Mouse (Mus musculus) 3T3-L1 (cell line): Measurements from ENCODE around the gene Myom1.

Experiments
- DNase-seq: peaks from one replicate; pipeline ENCODE4 v3.0.0-alpha.2; 2015; ENCODE audit warnings: low read depth, low spot score

Gene Myom1

GRCm38 (mm10) chr17:71014911-71015310 is 12.5 kb downstream of the Myom1 start:
- DNase-seq, result no peak

DNA sequence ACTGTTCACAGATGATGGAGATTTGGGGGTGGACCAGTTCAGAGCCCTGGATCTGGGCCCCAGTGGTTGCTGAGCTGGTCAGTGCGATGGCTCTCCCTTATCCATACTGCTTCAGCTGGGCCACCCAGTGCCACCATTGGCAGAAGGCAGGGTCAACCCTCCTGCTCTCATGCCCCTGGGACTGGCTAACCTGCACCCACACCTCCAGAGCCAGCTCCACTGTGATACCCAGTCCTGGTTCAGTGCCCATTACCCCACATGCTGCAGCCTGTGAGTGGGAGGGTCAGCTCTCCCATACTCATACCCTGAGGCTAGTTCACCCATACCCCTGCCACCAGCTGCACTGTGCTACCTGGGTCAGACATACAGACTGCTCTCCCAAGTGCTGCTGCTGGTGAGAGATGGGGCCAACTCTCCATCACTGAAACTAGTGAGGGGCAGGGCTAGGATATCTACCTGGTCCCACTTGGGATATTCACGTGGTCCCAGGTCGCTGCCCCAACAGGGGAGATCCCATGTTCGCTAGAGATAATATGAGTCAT is 15.1 kb downstream of the Myom1 start:
- no peak for DNase-seq

DNA sequence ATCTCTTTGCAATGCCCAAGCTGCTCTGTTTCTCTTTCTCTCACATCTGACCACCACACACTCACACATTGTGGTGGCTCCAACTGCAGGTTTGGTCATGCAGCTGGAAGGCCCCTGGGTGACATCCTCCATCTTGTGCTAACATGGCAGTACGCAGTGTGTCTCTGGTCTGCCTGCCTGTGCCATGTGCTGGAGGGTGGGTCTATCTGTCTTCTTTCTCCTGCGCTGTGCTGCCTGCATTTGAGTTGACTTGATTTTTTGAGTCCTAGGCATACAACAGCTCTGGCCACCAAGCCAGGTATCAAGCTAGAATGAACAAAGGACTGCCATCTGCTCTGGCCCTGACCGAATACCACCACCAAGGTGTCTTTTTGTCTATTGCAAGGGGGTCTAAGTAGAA is 15.7 kb downstream of the Myom1 start:
- no peak for DNase-seq

- no peak for DNase-seq
These were observed 16.3 kb downstream of the Myom1 start for GRCm38 (mm10) chr17:71018616-71019308.

GRCm38 (mm10) chr17:71019309-71019655 is 16.8 kb downstream of the Myom1 start:
- DNase-seq, result no peak

DNA sequence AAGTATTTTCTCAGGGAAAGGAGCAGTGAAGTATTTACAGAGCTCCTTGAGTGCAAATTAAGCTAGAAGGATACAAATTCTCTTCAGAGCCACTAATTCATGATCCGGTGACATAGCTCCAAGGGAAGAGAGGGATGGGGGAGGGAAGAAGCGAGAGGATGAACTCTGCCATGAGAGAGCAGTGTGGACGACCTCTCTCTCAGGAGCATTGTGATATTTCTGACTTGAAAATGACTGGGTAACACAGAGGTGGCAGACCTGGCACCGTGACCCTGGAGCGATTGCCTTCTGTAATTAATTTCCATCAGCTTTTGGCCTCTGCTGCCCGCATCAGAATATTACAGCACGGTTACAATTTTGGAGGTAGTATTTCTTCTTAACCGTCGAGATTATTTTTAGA is 17.4 kb downstream of the Myom1 start:
- no peak for DNase-seq

DNA sequence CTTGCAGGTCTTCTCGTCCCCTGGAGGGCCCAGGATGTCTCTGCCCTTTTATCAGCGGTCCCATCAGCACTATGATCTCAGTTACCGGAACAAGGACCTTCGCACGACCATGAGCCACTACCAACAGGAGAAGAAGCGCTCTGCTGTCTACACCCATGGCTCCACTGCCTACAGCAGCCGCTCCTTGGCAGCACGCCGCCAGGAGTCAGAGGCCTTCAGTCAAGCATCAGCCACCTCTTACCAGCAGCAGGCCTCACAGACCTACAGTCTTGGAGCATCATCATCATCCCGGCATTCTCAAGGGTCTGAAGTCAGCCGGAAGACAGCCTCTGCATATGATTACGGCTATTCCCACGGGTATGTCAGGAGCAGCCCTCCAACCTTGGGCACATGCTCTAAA is 20.4 kb downstream of the Myom1 start:
- DNase-seq, result no peak

- DNase-seq, result no peak
These were observed 21.6 kb downstream of the Myom1 start for GRCm38 (mm10) chr17:71024071-71024470.

GRCm38 (mm10) chr17:71025922-71026321 is 23.5 kb downstream of the Myom1 start:
- DNase-seq, result no peak

- DNase-seq, result no peak
These were observed 24.8 kb downstream of the Myom1 start for GRCm38 (mm10) chr17:71027186-71027585.

GRCm38 (mm10) chr17:71032719-71033118 is 30.3 kb downstream of the Myom1 start:
- no peak for DNase-seq

GRCm38 (mm10) chr17:71034472-71034871 is 32.0 kb downstream of the Myom1 start:
- DNase-seq, result no peak

DNA sequence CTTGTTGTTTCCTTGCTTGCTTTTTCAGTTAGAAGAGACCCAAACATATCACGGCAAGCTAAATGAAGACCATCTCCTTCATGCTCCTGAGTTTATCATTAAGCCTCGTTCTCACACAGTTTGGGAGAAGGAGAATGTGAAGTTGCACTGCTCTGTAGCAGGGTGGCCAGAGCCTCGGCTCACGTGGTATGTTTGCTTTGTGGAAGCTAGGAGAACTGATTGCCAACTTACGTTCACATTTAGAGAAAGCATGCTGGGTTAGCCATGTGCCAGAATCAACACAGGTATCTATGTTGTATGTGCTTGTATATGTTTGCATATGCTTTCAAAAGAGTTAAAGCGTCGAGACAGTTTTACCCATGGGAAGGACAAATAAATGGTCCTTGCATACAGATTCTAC is 34.8 kb downstream of the Myom1 start:
- no peak for DNase-seq

- DNase-seq, result no peak
These were observed 36.4 kb downstream of the Myom1 start for GRCm38 (mm10) chr17:71038812-71039211.

GRCm38 (mm10) chr17:71039851-71040581 is 37.6 kb downstream of the Myom1 start:
- DNase-seq, result no peak

- DNase-seq, result no peak
These were observed 38.1 kb downstream of the Myom1 start for GRCm38 (mm10) chr17:71040582-71040880.

GRCm38 (mm10) chr17:71042645-71043044 is 40.2 kb downstream of the Myom1 start:
- DNase-seq, result no peak

GRCm38 (mm10) chr17:71045591-71045990 is 43.2 kb downstream of the Myom1 start:
- no peak for DNase-seq

GRCm38 (mm10) chr17:71046856-71047255 is 44.4 kb downstream of the Myom1 start:
- DNase-seq, result no peak

DNA sequence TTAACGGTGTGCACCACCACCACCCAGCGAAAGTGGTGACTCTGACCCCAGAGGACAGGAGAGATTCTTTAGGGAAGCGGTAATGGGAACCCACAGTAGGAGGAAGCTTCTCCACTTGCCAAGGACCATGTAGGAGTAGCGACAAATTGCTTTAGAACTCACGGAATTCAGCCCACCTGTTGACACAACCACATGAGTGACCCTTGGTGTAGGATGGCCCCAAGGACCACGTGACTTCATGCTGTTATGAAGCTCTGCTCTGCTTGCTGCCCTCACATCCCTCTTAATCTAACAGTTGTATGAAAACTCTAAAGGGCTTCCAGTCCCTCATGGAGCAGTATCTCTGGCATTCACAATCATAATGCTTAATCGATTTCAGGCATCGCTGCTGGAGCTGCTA is 46.9 kb downstream of the Myom1 start:
- no peak for DNase-seq

GRCm38 (mm10) chr17:71053134-71053708 is 50.8 kb downstream of the Myom1 start:
- no peak for DNase-seq

- no peak for DNase-seq
These were observed 52.9 kb downstream of the Myom1 start for GRCm38 (mm10) chr17:71055203-71055894.
